Mouse (Mus musculus): ENCODE data around the gene Fez1. TPM values are rescaled to one million over a fixed set of nuclear protein-coding genes. Genes with fewer than 3 reads are reported as not detected.

Fez1 gene
- polyA plus RNA-seq, 1 experiment, result not detected

DNA sequence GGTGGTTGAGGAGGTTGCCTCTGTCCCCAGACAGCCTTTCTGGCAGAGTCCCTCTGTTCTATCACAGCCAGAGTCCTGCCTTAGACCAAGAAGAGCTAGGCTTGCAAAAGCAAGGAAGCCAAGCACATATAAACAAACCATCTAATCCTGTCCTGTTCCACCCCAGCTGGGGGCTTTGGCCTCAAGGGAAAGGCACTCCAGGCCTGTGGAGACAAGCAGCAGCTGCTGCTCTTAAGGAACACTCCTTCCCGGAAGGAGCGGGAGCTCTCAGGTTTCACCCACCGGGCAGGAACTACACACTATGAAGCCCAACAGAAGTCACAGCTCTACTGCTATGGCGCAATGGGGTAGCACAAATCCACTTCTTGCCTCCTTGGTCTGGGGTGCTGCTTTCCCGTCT lies 95.3 kb downstream of the Fez1 start:
- TF ChIP-seq CTCF (IDR thresholded peaks at IDR 0.05; ENCODE audit: low read depth, low read length) (no peak), POLR2A (IDR thresholded peaks at IDR 0.05; ENCODE audit: borderline replicate concordance, low read depth, low read length) (no peak)

DNA sequence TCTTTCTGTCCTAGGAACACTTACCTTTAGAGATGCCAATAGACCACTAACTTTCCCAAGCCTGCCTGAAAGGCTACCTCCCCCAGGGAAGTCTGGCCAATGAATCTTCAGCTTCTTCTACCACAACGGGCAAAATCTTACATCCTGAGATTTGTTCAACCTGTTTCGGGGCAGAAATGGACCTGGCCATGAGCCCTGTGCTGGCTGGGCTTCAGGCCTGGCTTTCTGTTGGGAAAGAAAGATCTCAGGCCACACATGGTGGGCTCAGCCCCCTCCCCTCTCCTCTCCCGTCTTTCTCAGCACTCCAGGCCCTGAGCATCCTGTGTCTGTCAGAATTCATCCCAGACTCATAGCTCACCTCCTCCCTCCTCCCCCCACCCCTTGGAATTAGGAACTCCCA lies 96.9 kb downstream of the Fez1 start:
- H3K4me3 ChIP-seq (ENCODE audit: insufficient read depth, low read length), result no peak overlapping the region
- TF ChIP-seq CTCF (IDR thresholded peaks at IDR 0.05; ENCODE audit: low read depth, low read length), result no peak
- no peak for TF ChIP-seq POLR2A (IDR thresholded peaks at IDR 0.05; ENCODE audit: borderline replicate concordance, low read depth, low read length)

More for the DNA sequence above, 95.3 kb downstream of the Fez1 start:
- H3K27ac ChIP-seq (ENCODE audit: insufficient read depth, low read depth, low read length), result no peak overlapping the region
- no peaks in the 10 kb centered on the region for H3K4me1 ChIP-seq (ENCODE audit: control insufficient read depth, insufficient read depth, low read length)
- no peak overlapping the region for H3K4me3 ChIP-seq (ENCODE audit: insufficient read depth, low read length)

DNA sequence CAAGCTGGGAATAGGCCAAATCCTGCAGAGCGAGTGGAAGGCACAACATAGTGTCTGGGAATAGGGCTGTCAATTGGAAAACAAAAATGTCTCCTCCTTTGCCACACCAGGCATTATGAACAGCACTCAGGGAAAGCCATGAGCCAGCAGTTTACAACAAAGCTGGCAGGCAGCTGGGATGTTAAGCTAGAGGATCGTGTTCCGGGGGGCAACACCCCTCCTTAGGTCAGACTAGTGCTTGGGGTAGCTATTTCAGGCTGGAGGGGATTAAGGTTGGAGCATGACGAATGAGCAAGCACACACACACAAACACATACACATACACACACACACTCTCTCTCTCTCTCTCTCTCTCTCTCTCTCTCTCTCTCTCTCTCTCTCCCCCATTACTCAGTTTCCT lies 97.8 kb downstream of the Fez1 start:
- Histone ChIP-seq H3K4me1 (ENCODE audit: control insufficient read depth, insufficient read depth, low read length) (no peaks in the 10 kb centered on the region), H3K27ac (ENCODE audit: insufficient read depth, low read depth, low read length) (no peak overlapping the region), H3K4me3 (ENCODE audit: insufficient read depth, low read length) (no peak overlapping the region)
- TF ChIP-seq CTCF (IDR thresholded peaks at IDR 0.05; ENCODE audit: low read depth, low read length), result no peak
- TF ChIP-seq POLR2A (IDR thresholded peaks at IDR 0.05; ENCODE audit: borderline replicate concordance, low read depth, low read length), result no peak

More for the DNA sequence above, 96.9 kb downstream of the Fez1 start:
- Histone ChIP-seq H3K4me1 (ENCODE audit: control insufficient read depth, insufficient read depth, low read length) (no peaks in the 10 kb centered on the region), H3K27ac (ENCODE audit: insufficient read depth, low read depth, low read length) (no peak overlapping the region)

DNA sequence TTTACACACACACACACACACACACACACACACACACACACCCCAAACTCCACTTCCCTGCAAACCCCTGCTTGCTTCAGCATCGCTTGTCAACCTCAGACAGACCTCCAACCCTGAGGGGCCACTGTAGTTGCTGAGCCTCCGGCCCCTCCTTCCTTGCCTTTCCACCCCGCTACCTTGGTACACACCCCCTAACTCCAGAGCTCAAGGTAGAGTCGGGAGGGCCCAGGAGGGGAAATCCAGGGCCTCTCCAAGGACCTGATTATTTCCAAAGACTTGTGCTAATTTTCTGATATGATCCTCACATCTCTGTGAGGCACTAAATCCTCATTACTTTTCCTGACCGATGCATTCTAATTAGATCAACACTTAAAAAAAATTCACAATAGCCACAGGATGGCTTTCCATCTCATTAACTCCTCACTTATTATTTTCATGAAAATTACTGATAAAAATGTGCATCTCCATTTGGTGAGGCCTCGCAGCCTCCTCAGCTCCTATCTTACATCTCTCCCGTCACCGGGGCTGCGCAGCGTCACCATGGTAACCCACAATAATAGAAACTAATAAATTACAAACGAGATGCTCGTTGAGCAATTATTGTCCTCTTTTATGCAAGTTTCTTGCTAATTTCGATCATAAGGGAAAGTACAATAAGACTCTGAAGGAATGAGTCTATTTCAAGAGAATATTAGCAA lies 100.2 kb downstream of the Fez1 start:
- no peak for TF ChIP-seq CTCF (IDR thresholded peaks at IDR 0.05; ENCODE audit: low read depth, low read length)
- no peak for TF ChIP-seq POLR2A (IDR thresholded peaks at IDR 0.05; ENCODE audit: borderline replicate concordance, low read depth, low read length)
- no peak overlapping the region for H3K27ac ChIP-seq (ENCODE audit: insufficient read depth, low read depth, low read length)
- H3K4me1 ChIP-seq (ENCODE audit: control insufficient read depth, insufficient read depth, low read length), result no peaks in the 10 kb centered on the region
- no peak overlapping the region for H3K4me3 ChIP-seq (ENCODE audit: insufficient read depth, low read length)

DNA sequence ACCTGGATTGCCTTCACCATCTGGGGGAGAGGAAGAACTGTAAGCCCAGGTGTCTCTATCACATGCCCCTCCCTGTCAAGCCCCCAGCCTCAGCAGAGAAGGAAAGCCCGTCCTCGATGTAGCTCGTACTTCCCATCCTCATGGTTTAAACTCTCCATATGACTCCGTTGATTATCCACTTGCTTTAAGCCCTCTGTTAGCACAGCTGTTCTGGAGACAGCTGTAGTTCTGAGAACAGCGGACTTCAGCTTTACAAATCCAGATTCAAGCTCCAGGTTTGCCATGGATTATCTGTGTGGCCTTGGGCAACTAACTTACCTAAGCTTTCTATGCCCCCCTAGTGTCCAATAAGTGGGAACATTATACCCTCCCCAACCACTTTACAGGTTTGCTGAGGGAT lies 102.1 kb downstream of the Fez1 start:
- H3K27ac ChIP-seq (ENCODE audit: insufficient read depth, low read depth, low read length), result no peak overlapping the region
- no peak overlapping the region for H3K4me3 ChIP-seq (ENCODE audit: insufficient read depth, low read length)
- TF ChIP-seq POLR2A (IDR thresholded peaks at IDR 0.05; ENCODE audit: borderline replicate concordance, low read depth, low read length), result no peak
- no peaks in the 10 kb centered on the region for H3K4me1 ChIP-seq (ENCODE audit: control insufficient read depth, insufficient read depth, low read length)

Other genes starting within 250 kb of the Fez1 start
- gene Gm17689, start 239.2 kb upstream of the Fez1 start, polyA plus RNA-seq (2012; ENCODE audit: insufficient read depth, insufficient read length, missing spikeins), result not detected in 2 replicates
- gene A630095E13Rik, start 178.5 kb upstream of the Fez1 start, polyA plus RNA-seq (2012; ENCODE audit: insufficient read depth, insufficient read length, missing spikeins), result not detected in 2 replicates
- gene Acrv1, start 128.6 kb upstream of the Fez1 start, polyA plus RNA-seq (2012; ENCODE audit: insufficient read depth, insufficient read length, missing spikeins), result not detected in 2 replicates
- 6.2 and 8.3 TPM in 2 replicates for gene Chek1, start 94.8 kb upstream of the Fez1 start, polyA plus RNA-seq (2012; ENCODE audit: insufficient read depth, insufficient read length, missing spikeins)
- 206 and 215 TPM in 2 replicates for gene Stt3a, start 54.2 kb upstream of the Fez1 start, polyA plus RNA-seq (2012; ENCODE audit: insufficient read depth, insufficient read length, missing spikeins)
- gene Ei24, start 24.5 kb upstream of the Fez1 start, polyA plus RNA-seq (2012; ENCODE audit: insufficient read depth, insufficient read length, missing spikeins), result 58.8 and 66.2 TPM in 2 replicates